Mouse (Mus musculus) layer of hippocampus, postnatal 25 days (tissue): ENCODE data around the gene Mybpc2. TPM values are rescaled to one million over a fixed set of nuclear protein-coding genes. Genes with fewer than 3 reads are reported as not detected.

Experiments
- DNase-seq, 2 experiments: peaks; one replicate each; pipeline ENCODE4 v3.0.0; 2022; ENCODE audit warnings: mixed read lengths in 2 of 2, low spot score in 1 of 2; ENCODE audit errors: extremely low spot score in 1 of 2
- total RNA-seq, 2 experiments: library from RNA; stranded (reverse); gene quantifications; 2 replicates each; pipeline ENCODE4 v1.2.3; 2021

The Mybpc2 gene
- total RNA-seq, 2 experiments from 2014 or later = not detected

DNA sequence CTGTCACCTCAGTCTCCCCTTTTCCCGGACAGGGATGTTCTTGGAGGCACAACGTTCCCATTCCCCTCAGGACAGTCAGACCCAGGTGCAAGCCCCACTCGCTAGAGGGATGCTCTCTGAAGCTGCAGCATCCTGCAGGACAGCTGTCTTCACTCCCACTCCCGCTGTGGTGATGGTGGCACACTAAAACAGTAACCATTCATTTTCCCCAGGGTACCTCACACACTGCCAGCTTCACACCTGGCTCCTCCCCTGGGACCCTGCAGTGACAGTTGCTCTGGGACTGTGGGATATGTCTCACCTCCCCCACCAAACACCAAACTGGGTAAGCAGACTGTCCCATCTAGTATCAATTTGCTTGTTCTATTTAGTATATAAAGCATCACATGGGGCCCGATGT is 23.3 kb upstream of the Mybpc2 start:
- no peak for DNase-seq

DNA sequence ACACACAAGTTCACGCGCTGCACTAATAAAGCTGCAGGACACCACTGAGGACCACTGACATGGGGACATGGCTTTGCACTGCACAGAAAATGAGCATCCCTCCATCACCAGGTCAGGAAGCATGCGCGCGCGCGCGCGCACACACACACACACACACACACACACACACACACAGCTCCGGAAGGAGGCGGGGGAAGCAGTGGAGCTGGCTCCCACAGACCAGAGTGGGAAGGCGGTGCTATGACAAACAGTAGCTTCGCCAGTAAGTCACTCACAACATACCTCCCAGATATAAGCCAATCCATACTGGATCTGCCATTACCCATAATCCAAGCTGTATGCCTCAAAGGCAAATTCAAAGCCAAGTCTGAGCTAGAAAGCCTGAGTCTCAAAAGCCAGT is 22.6 kb upstream of the Mybpc2 start:
- no peak for DNase-seq

DNA sequence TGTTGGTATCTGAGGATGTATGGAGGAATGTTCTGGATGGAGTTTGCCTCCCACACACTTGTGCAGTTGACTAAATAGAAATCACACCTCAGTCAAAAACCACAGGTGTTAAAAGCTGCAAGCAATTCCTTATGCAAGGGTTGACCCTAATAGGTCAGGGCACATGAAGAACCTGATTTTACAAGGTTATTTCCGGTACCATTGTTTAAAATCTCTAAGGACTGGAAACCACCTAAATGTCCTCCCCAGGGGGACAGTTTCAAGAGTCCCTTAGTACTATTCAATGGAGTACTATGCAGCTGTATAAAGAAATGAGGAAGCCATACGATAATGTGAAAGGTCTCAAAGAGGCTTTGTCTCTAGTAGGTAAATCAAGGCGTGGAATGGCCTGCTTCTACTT is 21.8 kb upstream of the Mybpc2 start:
- no peak for DNase-seq

DNA sequence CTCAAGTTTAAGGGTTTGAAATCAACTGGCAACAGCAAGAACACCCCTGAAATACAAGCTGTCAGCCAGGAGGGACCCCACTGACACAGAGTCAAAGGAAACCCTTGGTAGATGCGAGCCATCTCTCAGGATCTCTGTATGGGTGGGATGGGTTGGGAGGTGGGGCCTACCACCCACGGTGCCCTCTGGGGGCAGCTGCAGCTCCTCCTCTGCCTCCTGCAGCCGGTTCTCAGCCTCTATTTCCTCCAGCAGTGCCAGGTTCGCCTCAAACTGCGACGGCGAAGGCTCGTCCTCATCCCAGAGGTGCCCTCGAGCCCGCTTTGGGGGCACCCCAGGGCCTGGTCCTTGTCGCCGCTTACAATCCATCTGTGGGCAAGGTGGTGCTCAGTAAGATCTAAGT is 18.6 kb upstream of the Mybpc2 start:
- DNase-seq = no peak

DNA sequence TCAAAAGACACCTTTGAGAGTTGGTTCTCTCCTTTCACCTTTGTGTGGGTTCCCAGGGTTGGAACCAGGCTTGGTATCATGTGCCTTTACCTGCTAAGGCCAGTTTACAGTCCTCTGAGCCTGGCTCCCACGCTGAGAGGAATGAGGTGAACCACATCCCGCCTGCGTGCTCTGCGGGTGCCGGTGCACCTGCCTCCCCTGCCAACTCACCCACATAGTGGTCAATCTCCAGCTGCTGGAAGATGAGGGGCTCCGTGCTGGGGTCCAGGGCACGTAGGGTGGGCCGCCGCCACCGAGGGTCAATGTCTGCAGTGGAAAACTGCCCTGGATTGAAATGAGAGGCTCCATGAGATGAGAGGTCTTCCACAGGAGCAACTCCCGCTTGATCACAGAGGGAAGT is 18.1 kb upstream of the Mybpc2 start:
- no peak for DNase-seq

DNA sequence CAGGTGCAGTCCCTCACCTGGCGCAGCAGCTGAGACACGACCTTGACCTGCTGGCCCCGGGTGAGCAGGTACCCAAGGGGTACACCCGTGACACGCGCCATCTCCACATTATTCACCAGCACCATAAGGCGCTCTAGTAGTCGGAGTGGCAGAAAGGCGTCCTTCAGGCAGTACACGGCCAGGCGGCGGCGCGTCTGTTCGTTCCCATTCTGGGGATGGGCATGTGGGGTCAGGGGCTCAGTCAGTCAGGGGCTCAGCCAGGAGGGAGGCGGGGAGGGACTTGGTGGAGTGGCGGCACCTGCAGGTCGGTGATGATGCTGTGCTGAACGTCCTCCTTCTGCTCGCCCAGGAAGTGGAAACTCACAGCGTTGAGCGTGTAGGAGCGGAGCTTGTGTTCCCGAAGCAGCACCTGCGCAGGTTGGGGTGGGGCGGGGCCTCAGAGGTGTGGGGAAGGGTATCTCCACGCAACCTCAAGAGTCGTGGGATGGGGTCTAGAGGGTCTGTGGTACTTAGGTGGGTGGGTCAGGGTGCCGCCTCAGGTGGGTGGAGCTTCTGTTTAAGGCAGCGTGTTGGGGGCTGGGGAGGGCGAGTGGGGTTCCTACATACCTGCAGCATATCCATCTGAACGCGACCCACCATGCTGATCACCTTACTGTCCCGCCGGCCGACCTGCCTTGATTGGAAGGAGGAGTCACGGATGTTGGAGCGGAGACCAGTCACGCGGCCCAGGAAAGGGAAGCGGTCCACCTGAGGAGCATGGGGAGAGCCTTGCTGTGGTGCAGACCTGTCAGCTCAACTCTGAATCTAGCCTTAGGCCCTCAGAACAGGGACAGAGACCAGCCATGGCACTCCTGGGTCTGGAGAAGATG is 14.5 kb upstream of the Mybpc2 start:
- DNase-seq = no peak

DNA sequence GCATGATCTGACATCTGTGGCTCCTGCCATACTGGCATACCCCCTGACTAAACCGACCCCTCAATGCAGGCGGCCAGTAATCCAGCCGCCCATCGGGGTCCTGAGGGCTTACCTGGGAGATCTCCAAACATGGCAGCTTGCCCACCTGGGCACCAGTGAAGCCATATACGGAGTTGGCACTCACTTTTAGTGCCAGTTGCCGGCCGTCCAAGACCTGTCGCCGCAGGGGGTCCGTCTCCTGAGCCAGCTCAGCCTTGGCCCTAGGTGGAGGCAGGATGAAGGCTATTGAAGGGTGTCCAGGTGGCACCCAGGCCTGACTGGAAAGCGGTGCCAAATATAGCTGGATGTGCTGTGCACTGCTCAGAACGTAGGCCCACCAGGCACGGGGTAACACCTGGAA is 13.0 kb upstream of the Mybpc2 start:
- DNase-seq = no peak

DNA sequence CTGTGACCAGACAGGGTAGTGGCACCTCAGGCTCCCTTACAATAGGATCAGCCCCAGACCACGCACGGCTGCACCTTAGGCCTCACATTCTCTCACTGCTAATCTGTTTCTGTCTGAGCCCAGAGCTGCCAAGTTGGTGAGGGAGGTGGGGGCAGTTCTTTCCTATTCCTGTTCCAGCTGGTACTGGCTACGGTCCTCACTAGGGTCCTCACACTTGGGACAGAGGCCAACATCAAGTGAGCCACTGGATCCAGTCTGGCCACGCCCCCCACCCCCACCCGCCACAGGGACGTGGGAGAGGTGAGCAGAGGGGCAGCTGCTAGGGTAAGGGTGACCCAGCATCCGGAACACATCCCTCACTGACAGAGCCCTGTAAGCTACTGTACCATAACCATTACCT is 12.6 kb upstream of the Mybpc2 start:
- DNase-seq = no peak

DNA sequence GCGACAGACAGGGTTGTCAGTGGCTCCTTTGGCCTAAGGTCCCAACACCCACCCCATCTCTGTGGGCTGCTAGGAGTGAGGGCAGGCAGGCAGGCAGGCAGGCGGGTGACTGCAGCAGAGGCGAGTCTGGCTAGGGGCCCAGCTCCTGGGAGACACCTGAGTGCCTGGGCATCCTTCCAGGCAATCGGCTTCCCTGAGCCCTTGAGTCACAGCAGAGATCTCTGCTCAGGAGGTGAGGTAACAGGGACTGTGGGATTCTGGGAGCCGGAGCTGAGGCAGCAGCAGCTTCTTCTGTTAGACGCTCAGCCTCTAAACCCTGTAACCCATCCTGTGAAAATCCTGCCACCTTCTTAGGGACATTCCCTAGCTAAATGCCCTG is 12.1 kb upstream of the Mybpc2 start:
- DNase-seq = peak in 1 of 2 experiments; percentile 38

DNA sequence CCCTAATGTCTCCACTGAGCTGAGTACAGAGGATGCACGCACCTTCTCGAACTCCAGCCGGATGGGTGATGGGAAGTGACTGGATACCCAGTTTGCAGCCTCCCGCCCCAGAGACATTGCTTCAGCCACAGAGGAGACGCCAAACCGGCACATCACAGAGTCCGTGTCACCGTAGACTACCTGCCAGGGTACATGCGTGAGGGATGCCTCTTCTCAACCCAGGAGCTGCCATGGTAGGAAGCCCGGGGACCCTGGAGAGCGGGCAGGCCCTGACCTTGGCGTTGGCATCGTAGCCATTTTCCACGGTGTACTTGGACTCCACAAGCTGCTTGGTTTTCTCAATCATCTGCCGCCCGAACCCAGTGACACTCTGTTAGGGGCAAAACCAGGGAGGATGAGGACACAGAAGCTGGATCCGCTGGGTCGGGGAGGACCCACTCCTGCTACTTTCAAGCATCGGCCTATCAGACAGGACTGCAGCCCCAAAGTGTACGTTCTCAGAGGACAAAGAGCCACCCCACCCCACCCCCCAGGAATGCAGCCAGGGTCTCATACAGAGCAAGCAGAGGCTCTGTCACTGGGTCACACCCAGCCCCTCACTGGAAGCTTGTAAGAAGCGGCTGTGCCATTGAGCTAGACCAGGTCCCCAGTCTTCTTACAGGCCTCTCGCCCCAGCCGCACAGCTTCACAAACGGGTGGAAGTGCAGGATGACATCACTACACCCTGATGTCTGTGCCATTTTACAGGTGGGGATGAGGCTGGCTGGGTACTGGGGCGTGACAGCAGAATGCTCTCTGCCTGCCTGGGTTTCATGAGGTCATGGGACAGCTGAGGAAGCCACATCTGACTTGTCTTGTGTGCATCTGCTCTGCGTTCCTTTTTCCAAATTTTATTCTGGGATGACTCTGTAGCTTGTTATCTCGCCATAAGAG is 11.5 kb upstream of the Mybpc2 start:
- DNase-seq = no peak

DNA sequence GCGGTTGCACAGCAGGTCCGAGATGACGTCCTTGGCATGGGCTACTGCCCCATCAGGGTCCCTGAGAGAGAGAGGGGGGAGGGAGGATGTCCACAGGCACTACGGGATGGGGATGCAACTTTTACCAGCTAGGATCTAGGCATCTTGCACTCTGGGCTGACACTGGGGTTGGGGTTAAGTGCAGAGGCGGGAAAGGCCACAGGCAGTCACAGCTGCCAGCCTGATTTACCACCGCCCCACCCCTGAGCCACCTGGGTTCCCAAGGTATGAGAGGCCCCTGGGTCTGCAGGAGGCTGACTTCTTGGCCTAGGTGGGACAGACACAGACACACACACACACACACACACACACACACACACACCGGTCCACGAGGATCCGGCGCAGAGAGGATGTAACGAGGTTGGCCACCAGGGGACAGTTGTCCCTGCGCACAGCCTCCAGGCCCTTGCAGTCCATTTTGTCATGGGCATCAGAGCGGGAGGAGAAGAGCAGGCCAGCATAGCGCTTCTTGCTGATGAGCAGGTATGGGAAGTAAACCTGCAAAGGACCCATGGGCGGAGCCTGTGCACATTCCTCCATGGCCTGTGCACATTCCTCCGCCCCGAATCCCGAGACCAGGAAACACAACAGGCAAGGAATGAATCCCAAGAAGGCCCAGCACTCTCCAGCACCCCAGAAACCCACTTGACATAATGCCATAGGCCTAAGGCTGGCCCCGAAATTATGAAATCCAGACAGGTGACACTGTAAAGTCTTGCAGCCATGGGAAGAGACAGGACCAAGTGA is 10.4 kb upstream of the Mybpc2 start:
- no peak for DNase-seq

DNA sequence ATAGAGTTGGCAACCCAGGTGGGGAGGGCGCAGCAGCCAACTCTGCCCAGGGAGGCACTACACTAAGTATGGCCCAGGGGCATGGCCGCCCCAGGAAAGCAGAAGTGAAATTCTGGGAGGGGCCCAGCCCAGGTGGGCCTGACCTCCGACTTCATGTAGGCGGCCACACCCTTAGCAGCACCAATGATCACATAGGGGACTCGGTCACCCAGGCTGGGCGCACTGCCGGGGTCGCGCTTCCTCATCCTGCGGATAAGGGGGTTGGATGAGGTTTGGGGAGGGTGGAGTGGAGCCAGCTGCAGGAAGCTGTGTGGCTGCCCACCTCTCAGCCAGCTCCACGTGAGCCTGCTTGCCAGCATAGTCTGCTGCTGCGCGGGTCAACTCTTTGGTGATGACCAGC is 9.8 kb upstream of the Mybpc2 start:
- DNase-seq = no peak

DNA sequence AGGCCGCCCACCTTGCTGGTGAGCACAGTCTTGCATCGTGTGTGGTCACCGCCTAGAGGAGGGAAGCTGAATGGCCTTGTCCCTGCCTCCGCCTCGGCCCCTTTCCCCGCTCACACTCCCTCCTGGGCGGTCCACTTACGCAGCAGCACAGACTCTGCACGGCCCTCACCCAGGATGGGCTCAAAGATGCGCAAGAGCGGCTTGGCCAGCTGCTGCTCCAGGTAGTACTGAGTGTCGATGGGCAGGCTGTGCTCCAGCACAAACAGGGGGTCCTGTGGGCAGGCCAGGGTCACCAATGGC is 9.2 kb upstream of the Mybpc2 start:
- no peak for DNase-seq

DNA sequence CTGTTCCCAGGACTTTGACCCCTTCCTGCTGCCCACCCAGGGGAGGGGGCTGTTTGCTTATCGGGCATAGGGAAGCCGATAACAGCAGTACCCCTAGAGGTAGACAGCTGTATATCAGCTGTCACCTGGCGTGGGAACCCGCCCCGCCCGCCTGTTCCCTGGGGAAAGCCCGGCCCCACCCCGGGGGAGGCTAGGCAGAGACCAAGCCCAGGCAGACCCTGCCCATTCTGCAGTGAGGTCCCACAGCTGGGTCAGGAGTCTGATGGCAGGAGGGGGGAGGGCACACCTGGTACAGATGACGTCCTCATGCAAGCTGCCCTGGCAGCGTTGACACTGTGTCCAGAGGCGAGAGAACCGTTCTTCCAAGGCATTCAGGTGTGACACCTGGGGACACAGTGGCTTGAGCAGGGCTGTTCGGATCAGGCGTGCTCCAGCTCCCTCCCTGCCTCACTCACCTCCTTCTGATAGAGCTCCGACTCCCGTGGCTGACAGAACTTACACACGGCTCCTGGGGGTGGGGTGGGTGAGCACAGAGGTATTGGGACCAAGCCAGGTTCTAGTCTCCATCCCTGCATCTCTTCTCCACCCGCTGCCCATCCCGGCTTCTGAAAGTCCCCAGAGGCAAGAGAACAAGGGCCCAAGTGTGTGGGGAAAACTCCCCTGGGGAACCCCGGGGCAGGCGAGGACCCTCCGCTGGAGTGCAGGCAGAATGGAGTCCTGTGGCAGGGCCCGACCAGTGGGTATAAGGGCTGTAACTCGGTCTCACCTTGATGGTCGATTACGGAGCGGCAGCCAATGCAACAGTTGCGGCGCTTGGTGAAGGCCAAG is 8.7 kb upstream of the Mybpc2 start:
- DNase-seq = no peak

DNA sequence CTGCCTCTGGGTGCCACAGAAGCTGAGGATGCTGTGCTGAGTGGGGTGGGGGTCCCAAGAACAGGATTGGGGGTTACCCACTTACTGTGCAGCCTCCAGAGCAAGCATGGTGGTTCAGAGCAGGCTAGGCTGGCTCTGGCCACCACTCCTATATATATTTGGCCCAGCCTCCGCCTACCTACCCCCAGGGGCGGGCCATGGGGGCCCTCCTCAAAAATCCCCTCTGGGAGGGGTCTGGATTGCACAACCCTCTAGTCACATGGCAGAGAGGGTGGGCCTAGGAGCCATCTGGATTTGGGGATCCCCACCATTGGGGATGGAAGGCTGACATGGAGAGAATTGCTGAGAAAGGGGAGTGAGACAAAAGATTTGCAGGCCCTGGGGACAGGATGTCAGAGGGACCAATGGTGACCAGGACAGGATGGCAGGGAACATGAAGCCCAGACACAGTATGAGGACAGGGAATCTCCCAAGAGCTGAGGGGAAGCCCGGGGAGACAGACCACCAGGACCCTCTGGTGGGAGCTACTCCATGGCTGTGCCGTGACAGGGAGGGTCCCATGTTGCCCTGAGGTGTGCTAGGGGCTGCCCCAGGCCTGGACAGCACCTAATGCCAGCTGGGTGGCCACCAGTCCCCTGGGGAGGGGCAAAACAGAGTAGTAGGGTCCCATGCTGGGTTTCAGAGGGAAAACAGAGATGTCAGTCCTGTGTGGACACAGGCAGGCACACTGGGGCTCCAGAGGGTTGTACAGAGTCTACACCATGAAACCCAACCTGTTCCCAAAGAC is 7.7 kb upstream of the Mybpc2 start, which contains the start of gene Spib:
Gene Spib (minus strand): TSS at position 126 of the 787 bp plus-strand sequence.
- no peak for DNase-seq

DNA sequence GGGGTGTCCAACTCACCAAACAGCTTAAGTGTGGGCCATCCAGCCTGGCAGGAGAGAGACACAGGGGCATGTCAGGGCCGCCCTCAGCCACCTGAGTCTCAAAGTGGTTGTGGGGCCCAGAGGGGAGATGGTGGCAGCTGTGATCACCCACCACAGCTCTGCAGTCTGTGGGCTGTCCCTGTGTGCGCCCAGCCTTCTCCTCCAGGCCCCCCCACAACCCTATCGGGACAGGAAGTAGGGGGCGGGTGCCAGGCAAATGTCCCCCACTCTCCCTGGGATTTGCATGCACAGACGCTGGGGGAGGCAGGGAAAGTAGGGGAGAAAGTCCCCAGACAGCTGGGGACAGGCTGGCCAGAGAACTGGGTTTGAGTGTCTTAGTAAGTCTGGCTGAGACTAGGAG is 6.8 kb upstream of the Mybpc2 start:
- no peak for DNase-seq

DNA sequence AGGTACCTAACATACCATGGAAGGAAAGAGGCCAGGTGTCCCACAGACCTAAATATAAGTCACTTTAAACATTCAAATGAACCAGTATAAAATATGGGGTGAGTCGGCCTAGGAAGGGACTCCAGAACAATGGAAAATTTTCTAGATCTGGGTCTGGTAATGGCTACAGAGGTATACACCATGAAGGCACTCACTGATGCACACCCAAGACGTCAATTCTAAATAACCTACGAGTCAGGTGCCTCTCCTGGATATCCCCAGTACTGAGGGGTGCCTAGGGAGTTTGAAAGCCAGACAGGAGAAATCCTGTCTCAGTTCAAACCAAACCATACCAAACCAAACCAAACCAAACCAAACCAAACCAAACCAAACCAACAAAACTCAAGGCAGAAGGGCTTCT is 6.1 kb upstream of the Mybpc2 start:
- no peak for DNase-seq

DNA sequence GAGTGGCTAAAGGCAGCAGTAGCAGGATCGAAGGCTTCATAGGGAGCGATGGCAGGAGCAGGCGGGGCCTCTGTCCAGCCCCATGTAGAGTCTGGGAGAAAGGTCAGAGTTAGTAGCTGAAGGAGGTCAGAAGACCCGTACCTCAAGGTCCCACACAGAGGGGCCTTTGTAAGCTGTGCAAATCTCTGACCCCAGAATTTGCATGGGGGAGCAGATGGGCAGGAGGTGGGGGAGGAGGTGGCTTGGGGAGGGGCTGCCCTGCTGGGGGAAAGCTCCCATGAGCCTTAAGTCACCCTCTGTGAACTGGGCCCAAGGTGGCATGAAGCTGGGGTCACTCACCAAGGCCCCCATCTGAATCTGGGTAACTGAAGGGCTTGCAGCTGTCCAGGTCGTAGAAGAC is 5.1 kb upstream of the Mybpc2 start:
- no peak for DNase-seq
